Mouse (Mus musculus) midbrain, postnatal 0 days (tissue): ENCODE results near the gene Micu1. TPM values are rescaled to one million over a fixed set of nuclear protein-coding genes. Genes with fewer than 3 reads are reported as not detected.

Experiments used
- ATAC-seq: fragments of 200-750 bp; cut with Nextera tagmentation; 2 replicates; pipeline ENCODE4 v1.8.0; 2017; ENCODE audit warnings: moderate number of reproducible peaks, mild to moderate bottlenecking, moderate TSS enrichment, moderate library complexity; ENCODE audit not compliant: low FRiP score
- DNase-seq: peaks from one replicate; pipeline ENCODE4 v3.0.0-alpha.2; 2015; ENCODE audit warnings: low spot score
- H3K27ac ChIP-seq: fragments of 300-500 bp; sonication (generic); 2 replicates; pipeline ENCODE4 v1.5.1; 2014; ENCODE audit warnings: low read depth, mild to moderate bottlenecking, low read length, mixed read lengths
- H3K27me3 ChIP-seq: fragments of 300-500 bp; sonication (generic); 2 replicates; pipeline ENCODE4 v1.6.1; 2014; ENCODE audit warnings: low read length, control low read depth, mixed read lengths; ENCODE audit not compliant: insufficient read depth
- H3K36me3 ChIP-seq: fragments of 300-500 bp; sonication (generic); 2 replicates; pipeline ENCODE4 v1.6.1; 2014; ENCODE audit warnings: low read length, control low read depth, mixed read lengths; ENCODE audit not compliant: insufficient read depth
- H3K4me1 ChIP-seq: fragments of 300-500 bp; sonication (generic); 2 replicates; pipeline ENCODE4 v1.6.1; 2014; ENCODE audit warnings: mild to moderate bottlenecking, control low read depth, antibody characterized with exemption, low read length, mixed read lengths; ENCODE audit not compliant: insufficient read depth
- H3K4me2 ChIP-seq: fragments of 300-500 bp; sonication (generic); 2 replicates; pipeline ENCODE4 v1.6.1; 2014; ENCODE audit warnings: low read depth, mild to moderate bottlenecking, low read length, mixed read lengths; ENCODE audit not compliant: poor library complexity, severe bottlenecking
- H3K4me3 ChIP-seq: fragments of 300-500 bp; sonication (generic); 2 replicates; pipeline ENCODE4 v1.5.1; 2014; ENCODE audit warnings: low read depth, mild to moderate bottlenecking, low read length, moderate library complexity
- H3K9ac ChIP-seq: fragments of 300-500 bp; sonication (generic); replicated peaks from 2 replicates; pipeline ENCODE4 v1.6.1; 2014; ENCODE audit warnings: mild to moderate bottlenecking, low read length, moderate library complexity, mixed read lengths; ENCODE audit not compliant: poor library complexity, severe bottlenecking
- H3K9me3 ChIP-seq: fragments of 300-500 bp; sonication (generic); 2 replicates; pipeline ENCODE4 v1.6.1; 2016; ENCODE audit warnings: low read length, control low read depth
- CTCF ChIP-seq: IDR thresholded peaks from 2 replicates; pipeline ENCODE4 v1.5.1; 2016; ENCODE audit warnings: antibody characterized with exemption, mild to moderate bottlenecking
- WGBS: fragments of 180-500 bp; shearing (Covaris S2); extraction: QIAGEN DNeasy Blood & Tissue Kit; methylation state at CpG from one replicate; pipeline ENCODE4 v1.1.7; 2014; 5-methylcytosine and 5-hydroxymethylcytosine counted together
- polyA plus RNA-seq: library from polyadenylated mRNA; unstranded; fragments of >200 nt; fragmentation: Nextera tagmentation; extraction: Ambion mirVana; gene quantifications from 2 replicates; pipeline ENCODE4 v1.2.1, GENCODE M21; 2015
- total RNA-seq: library from RNA; depleted of rRNA; stranded (reverse); fragments of >200 nt; gene quantifications from 2 replicates; pipeline ENCODE4 v1.2.3, GENCODE M21; 2014

The Micu1 gene
- total and polyA plus RNA-seq, 2 experiments from 2014 or later: 61.1 to 70.9 TPM

GRCm38 (mm10) chr10:59880837-59881236, 178.6 kb downstream of the Micu1 start:
- H3K4me1 ChIP-seq: peaks cover 3% of the 10 kb centered on the region; the same call in 1 of the 2 replicates
- no peak overlapping the region for H3K27ac ChIP-seq
- peak overlapping the region; percentile 58 for H3K4me2 ChIP-seq
- H3K27me3 ChIP-seq: no peaks in the 10 kb centered on the region
- H3K9me3 ChIP-seq: no peaks in the 10 kb centered on the region
- no peak overlapping the region for H3K4me3 ChIP-seq
- no peak for ATAC-seq
- no peak for DNase-seq
- no peak for TF ChIP-seq CTCF
- WGBS: 91% methylated on average over 7 of the region's 7 CpGs
- no peak overlapping the region for H3K9ac ChIP-seq
- peaks cover 4% of the 10 kb centered on the region; the same call in 1 of the 2 replicates for H3K36me3 ChIP-seq

GRCm38 (mm10) chr10:59884327-59885173, 182.3 kb downstream of the Micu1 start:
- 92% methylated on average over 10 of the region's 10 CpGs for WGBS
- Histone ChIP-seq H3K27me3 (no peaks in the 10 kb centered on the region), H3K9ac (no peak overlapping the region)

GRCm38 (mm10) chr10:59885174-59886080, 183.2 kb downstream of the Micu1 start:
- peaks cover 5% of the 10 kb centered on the region; the same call in 1 of the 2 replicates for H3K36me3 ChIP-seq
- TF ChIP-seq CTCF: no peak
- DNase-seq (no peak), ATAC-seq (no peak)
- peaks cover 3% of the 10 kb centered on the region; the same call in 1 of the 2 replicates for H3K4me1 ChIP-seq
- H3K9ac ChIP-seq: no peak overlapping the region
- 86% methylated on average over 14 of the region's 14 CpGs for WGBS
- H3K9me3 ChIP-seq: no peaks in the 10 kb centered on the region
- H3K27me3 ChIP-seq: no peaks in the 10 kb centered on the region
- H3K4me3 ChIP-seq: no peak overlapping the region
- H3K27ac ChIP-seq: no peak overlapping the region
- no peak overlapping the region for H3K4me2 ChIP-seq

More at GRCm38 (mm10) chr10:59884327-59885173, 182.3 kb downstream of the Micu1 start:
- Histone ChIP-seq H3K9me3 (no peaks in the 10 kb centered on the region), H3K4me2 (no peak overlapping the region), H3K36me3 (peaks cover 4% of the 10 kb centered on the region; the same call in 1 of the 2 replicates), H3K4me1 (peaks cover 3% of the 10 kb centered on the region; the same call in 1 of the 2 replicates), H3K4me3 (no peak overlapping the region), H3K27ac (no peak overlapping the region)
- no peak for ATAC-seq
- TF ChIP-seq CTCF: no peak
- no peak for DNase-seq

GRCm38 (mm10) chr10:59886081-59886466, 183.8 kb downstream of the Micu1 start:
- H3K9me3 ChIP-seq: no peaks in the 10 kb centered on the region
- no peak for ATAC-seq
- no peak overlapping the region for H3K27ac ChIP-seq
- H3K4me2 ChIP-seq: no peak overlapping the region
- H3K36me3 ChIP-seq: peaks cover 11% of the 10 kb centered on the region
- H3K4me1 ChIP-seq: no peaks in the 10 kb centered on the region
- WGBS: 100% methylated on average over 1 of the region's 1 CpGs
- no peak overlapping the region for H3K4me3 ChIP-seq
- DNase-seq: no peak
- H3K9ac ChIP-seq: no peak overlapping the region
- no peaks in the 10 kb centered on the region for H3K27me3 ChIP-seq
- TF ChIP-seq CTCF: no peak

- TF ChIP-seq CTCF: no peak
- 85% methylated on average over 5 of the region's 5 CpGs for WGBS
- no peak for ATAC-seq
These were observed 185.2 kb downstream of the Micu1 start for GRCm38 (mm10) chr10:59887432-59887831.

More at GRCm38 (mm10) chr10:59887432-59887831, 185.2 kb downstream of the Micu1 start:
- DNase-seq: no peak
- H3K9me3 ChIP-seq: no peaks in the 10 kb centered on the region
- H3K4me3 ChIP-seq: no peak overlapping the region
- H3K9ac ChIP-seq: no peak overlapping the region
- no peak overlapping the region for H3K27ac ChIP-seq
- peaks cover 21% of the 10 kb centered on the region for H3K36me3 ChIP-seq
- H3K4me2 ChIP-seq: no peak overlapping the region
- H3K27me3 ChIP-seq: no peaks in the 10 kb centered on the region
- H3K4me1 ChIP-seq: no peaks in the 10 kb centered on the region
